Mouse (Mus musculus): Measurements from ENCODE around the gene AI467606.

DNA sequence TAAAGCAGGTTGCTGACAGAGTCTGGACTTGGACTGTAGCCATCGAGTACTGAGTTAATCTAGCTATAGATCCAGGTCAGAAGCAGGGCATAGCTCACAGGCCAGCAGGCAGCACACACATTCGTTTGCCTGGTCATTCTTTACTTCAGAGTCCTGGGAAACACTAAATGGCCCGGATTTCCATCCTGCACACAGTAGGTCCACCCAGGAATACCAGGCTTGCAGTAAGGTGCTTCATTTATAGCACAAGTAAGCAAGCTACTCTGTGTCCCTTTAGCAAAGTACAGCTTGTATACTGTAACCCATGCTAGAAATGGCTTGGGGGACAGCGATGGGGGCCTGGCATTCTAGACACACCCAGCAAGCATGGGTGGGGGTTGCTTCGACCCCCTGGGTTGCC, 48.4 kb downstream of the AI467606 start:
- TF ChIP-seq POLR2A (IDR thresholded peaks at IDR 0.05; ENCODE audit: extremely low read depth, insufficient read depth, low read length) (no peak), CTCF (IDR thresholded peaks at IDR 0.05; ENCODE audit: low read depth, low read length) (no peak)

Data from liver, adult 2 months (tissue).